ENCODE assay signal across 19 mouse cellular contexts in genomic region chr14:74723541-74723940, GRCm38 (mm10). TPM values are rescaled to one million over a fixed set of nuclear protein-coding genes. Genes with fewer than 3 reads are reported as not detected.
A peak's percentile ranks its signal among the peaks of the same experiment; 100 is the strongest.
DNase-seq lines count a peak whose midpoint lies in the region; ATAC-seq and TF ChIP-seq lines count a peak whose summit lies in the region.
"Had no signal": no experiment of that assay in that cellular context is flagged by ENCODE, and none has a peak within 500 bp of the region (broad histone marks: within the 10 kb centered on the region; RNA-seq: fewer than 3 reads in every experiment).

No protein-coding gene starts in this region.

- H3K9ac ChIP-seq in kidney, postnatal 0 days (ENCODE audit: low read depth, low read length): no peak overlapping the region
- no peak overlapping the region for H3K9ac ChIP-seq in kidney, embryonic 16.5 days (replicated peaks; ENCODE audit: low read length)
- H3K9ac ChIP-seq in midbrain, postnatal 0 days (replicated peaks; ENCODE audit: low read length, poor library complexity, severe bottlenecking): no peak overlapping the region
- no peak overlapping the region for H3K9ac ChIP-seq in midbrain, embryonic 16.5 days (ENCODE audit: low read depth, low read length)
- H3K9ac ChIP-seq: embryonic facial prominence, embryonic 13.5 days; heart, embryonic 13.5 days; limb, embryonic 12.5 days; neural tube, embryonic 13.5 days; stomach, embryonic 15.5 days had no signal

- H3K27ac ChIP-seq in kidney, postnatal 0 days: no peak overlapping the region
- no peak overlapping the region for H3K27ac ChIP-seq in kidney, embryonic 16.5 days (ENCODE audit: low read length)
- no peak overlapping the region for H3K27ac ChIP-seq in midbrain, postnatal 0 days (ENCODE audit: low read depth, low read length)
- H3K27ac ChIP-seq in midbrain, embryonic 16.5 days (ENCODE audit: low read length): no peak overlapping the region
- H3K27ac ChIP-seq: embryonic facial prominence, embryonic 13.5 days; heart, embryonic 13.5 days; limb, embryonic 12.5 days; neural tube, embryonic 13.5 days; stomach, embryonic 15.5 days had no signal

- H3K36me3 ChIP-seq in kidney, postnatal 0 days (ENCODE audit: insufficient read depth, low read length): no peaks in the 10 kb centered on the region
- H3K36me3 ChIP-seq in kidney, embryonic 16.5 days (ENCODE audit: insufficient read depth, low read length): no peaks in the 10 kb centered on the region
- no peaks in the 10 kb centered on the region for H3K36me3 ChIP-seq in midbrain, postnatal 0 days (ENCODE audit: insufficient read depth, low read length)
- H3K36me3 ChIP-seq in midbrain, embryonic 16.5 days (ENCODE audit: control insufficient read depth, insufficient read depth, low read length): no peaks in the 10 kb centered on the region
- H3K36me3 ChIP-seq: embryonic facial prominence, embryonic 13.5 days; heart, embryonic 13.5 days; limb, embryonic 12.5 days; neural tube, embryonic 13.5 days; stomach, embryonic 15.5 days had no signal

- H3K27me3 ChIP-seq in kidney, postnatal 0 days (ENCODE audit: insufficient read depth, low read length): no peaks in the 10 kb centered on the region
- no peaks in the 10 kb centered on the region for H3K27me3 ChIP-seq in kidney, embryonic 16.5 days (ENCODE audit: insufficient read depth, low read length)
- no peaks in the 10 kb centered on the region for H3K27me3 ChIP-seq in midbrain, postnatal 0 days (ENCODE audit: insufficient read depth, low read length)
- H3K27me3 ChIP-seq in midbrain, embryonic 16.5 days (ENCODE audit: control insufficient read depth, insufficient read depth, low read depth, low read length): no peaks in the 10 kb centered on the region
- H3K27me3 ChIP-seq: embryonic facial prominence, embryonic 13.5 days; limb, embryonic 12.5 days; neural tube, embryonic 13.5 days; stomach, embryonic 15.5 days had no signal

- no peak for ATAC-seq in kidney, postnatal 0 days (replicated peaks; ENCODE audit: low FRiP score, low read depth)
- no peak for ATAC-seq in kidney, embryonic 16.5 days (ENCODE audit: low FRiP score, low TSS enrichment)
- no peak for ATAC-seq in midbrain, postnatal 0 days (ENCODE audit: low FRiP score)
- no peak for ATAC-seq in midbrain, embryonic 16.5 days

- no peak overlapping the region for H3K4me3 ChIP-seq in kidney, postnatal 0 days (replicated peaks; ENCODE audit: low read depth, low read length)
- no peak overlapping the region for H3K4me3 ChIP-seq in kidney, embryonic 16.5 days (ENCODE audit: low read length)
- H3K4me3 ChIP-seq in midbrain, postnatal 0 days (ENCODE audit: low read depth, low read length): no peak overlapping the region
- H3K4me3 ChIP-seq in midbrain, embryonic 16.5 days (ENCODE audit: low read depth, low read length): no peak overlapping the region
- H3K4me3 ChIP-seq: embryonic facial prominence, embryonic 13.5 days; heart, embryonic 13.5 days; limb, embryonic 12.5 days; neural tube, embryonic 13.5 days; stomach, embryonic 15.5 days had no signal

- H3K9me3 ChIP-seq in kidney, postnatal 0 days (replicated peaks; ENCODE audit: low read length): no peaks in the 10 kb centered on the region
- H3K9me3 ChIP-seq in kidney, embryonic 16.5 days (ENCODE audit: low read length): no peaks in the 10 kb centered on the region
- no peaks in the 10 kb centered on the region for H3K9me3 ChIP-seq in midbrain, postnatal 0 days (ENCODE audit: low read length)
- H3K9me3 ChIP-seq in midbrain, embryonic 16.5 days (replicated peaks; ENCODE audit: control insufficient read depth, low read length, poor library complexity, severe bottlenecking): no peaks in the 10 kb centered on the region
- H3K9me3 ChIP-seq: embryonic facial prominence, embryonic 13.5 days; heart, embryonic 13.5 days; limb, embryonic 12.5 days; neural tube, embryonic 13.5 days; stomach, embryonic 15.5 days had no signal

- peak; percentile 46 for DNase-seq in heart, adult 11 months
- no peak for DNase-seq in heart, adult 8-10 months (ENCODE audit: low spot score)
- DNase-seq in kidney, postnatal 0 days (ENCODE audit: low spot score): no peak
- DNase-seq in midbrain, postnatal 0 days (ENCODE audit: low spot score): no peak
- DNase-seq in urinary bladder, postnatal 10 days (ENCODE audit: low spot score): no peak
- no peak for DNase-seq in ovary, postnatal 36 days (ENCODE audit: low spot score)
- DNase-seq: adrenal gland, postnatal 36 days; cerebellum, adult 2 months; gastrocnemius, postnatal 10 days; heart, postnatal 4 days; lung, postnatal 36 days; right cerebral cortex, postnatal 14 days had no signal

- WGBS in kidney, postnatal 0 days: 64% methylated on average over 3 of the region's 3 CpGs
- WGBS in kidney, embryonic 16.5 days: 57% methylated on average over 3 of the region's 3 CpGs
- 80% methylated on average over 3 of the region's 3 CpGs for WGBS in midbrain, postnatal 0 days
- WGBS in midbrain, embryonic 16.5 days: 72% methylated on average over 3 of the region's 3 CpGs

- TF ChIP-seq CTCF in kidney, postnatal 0 days (IDR thresholded peaks at IDR 0.05; ENCODE audit: low read depth): peak; percentile 50
- TF ChIP-seq CTCF in midbrain, postnatal 0 days (IDR thresholded peaks at IDR 0.05): peak; percentile 41

- no peak overlapping the region for H3K4me2 ChIP-seq in kidney, postnatal 0 days (ENCODE audit: low read length)
- H3K4me2 ChIP-seq in kidney, embryonic 16.5 days (replicated peaks; ENCODE audit: low read depth, low read length): no peak overlapping the region
- H3K4me2 ChIP-seq in midbrain, postnatal 0 days (ENCODE audit: low read depth, low read length, poor library complexity, severe bottlenecking): no peak overlapping the region
- H3K4me2 ChIP-seq in midbrain, embryonic 16.5 days (ENCODE audit: low read length): no peak overlapping the region
- H3K4me2 ChIP-seq: embryonic facial prominence, embryonic 13.5 days; heart, embryonic 13.5 days; limb, embryonic 12.5 days; neural tube, embryonic 13.5 days; stomach, embryonic 15.5 days had no signal

- H3K4me1 ChIP-seq in kidney, postnatal 0 days (replicated peaks; ENCODE audit: insufficient read depth, low read length): no peaks in the 10 kb centered on the region
- 0 out of 2 replicates have a peak, but pooled peaks cover 8% of the 10 kb centered on the region for H3K4me1 ChIP-seq in kidney, embryonic 16.5 days (ENCODE audit: insufficient read depth, low read length)
- no peaks in the 10 kb centered on the region for H3K4me1 ChIP-seq in midbrain, postnatal 0 days (ENCODE audit: insufficient read depth, low read length)
- no peaks in the 10 kb centered on the region for H3K4me1 ChIP-seq in midbrain, embryonic 16.5 days (ENCODE audit: control insufficient read depth, insufficient read depth, low read length)
- H3K4me1 ChIP-seq: embryonic facial prominence, embryonic 13.5 days; heart, embryonic 13.5 days; limb, embryonic 12.5 days; neural tube, embryonic 13.5 days; stomach, embryonic 15.5 days had no signal

RNA-seq across cellular contexts. Expression of gene Esd, which starts 8.6 kb away (rescaled TPM):
- 100 to 1,000 TPM; 123 to 136 (median 128) TPM for total RNA-seq in heart, adult 8-10 months (2022)
- 591 and 629 TPM in 2 replicates for polyA plus RNA-seq in kidney, postnatal 0 days (2015; fragmentation: Nextera tagmentation; extraction: Ambion mirVana)
- 431 and 472 TPM in 2 replicates for polyA plus RNA-seq in kidney, embryonic 16.5 days (2015; fragmentation: Nextera tagmentation; extraction: Ambion mirVana)
- total RNA-seq in midbrain, postnatal 0 days (2014; rRNA removed): 130 and 135 TPM in 2 replicates
- polyA plus RNA-seq in midbrain, postnatal 0 days (2015; fragmentation: Nextera tagmentation; extraction: Ambion mirVana): 192 and 195 TPM in 2 replicates
- 196 and 198 TPM in 2 replicates for polyA plus RNA-seq in midbrain, embryonic 16.5 days (2015; fragmentation: Nextera tagmentation; extraction: Ambion mirVana)
